Mouse (Mus musculus) gonadal fat pad, adult 2 months (tissue): ENCODE results near the gene Hspa1a. TPM values are rescaled to one million over a fixed set of nuclear protein-coding genes. Genes with fewer than 3 reads are reported as not detected.
"Not testable (repeated sequence)": the region's sequence is repeated elsewhere in the genome, so short reads cannot be mapped to it uniquely, and the experiment has no call there.

Experiments
- DNase-seq: peaks from one replicate; pipeline ENCODE4 v3.0.0-alpha.2; 2012; ENCODE audit warnings: low read depth
- polyA plus RNA-seq: library from polyadenylated mRNA; depleted of rRNA; stranded (reverse); fragments of >200 nt; gene quantifications from 2 replicates; pipeline ENCODE4 v1.2.3, GENCODE M21; 2012

Hspa1a gene
- polyA plus RNA-seq, 1 experiment, result 37.0 TPM

- DNase-seq, result not testable (repeated sequence)
These were observed 23.0 kb downstream of the Hspa1a start for GRCm38 (mm10) chr17:34948721-34949552.

- no peak for DNase-seq
These were observed 24.4 kb downstream of the Hspa1a start for GRCm38 (mm10) chr17:34947606-34948005.

GRCm38 (mm10) chr17:34946486-34947140, 25.3 kb downstream of the Hspa1a start:
- no peak for DNase-seq

- DNase-seq, result no peak
These were observed 27.6 kb downstream of the Hspa1a start for GRCm38 (mm10) chr17:34944362-34944761.

- no peak for DNase-seq
These were observed 28.7 kb downstream of the Hspa1a start for GRCm38 (mm10) chr17:34943128-34943815.

- no peak for DNase-seq
These were observed 30.5 kb downstream of the Hspa1a start for GRCm38 (mm10) chr17:34941344-34942041.

GRCm38 (mm10) chr17:34937960-34938505, 33.9 kb downstream of the Hspa1a start:
- no peak for DNase-seq

- DNase-seq, result no peak
These were observed 37.1 kb downstream of the Hspa1a start for GRCm38 (mm10) chr17:34934830-34935229.

GRCm38 (mm10) chr17:34934031-34934430, 37.9 kb downstream of the Hspa1a start:
- DNase-seq, result no peak

- DNase-seq, result no peak
These were observed 39.7 kb downstream of the Hspa1a start for GRCm38 (mm10) chr17:34932287-34932686.

- no peak for DNase-seq
These were observed 40.2 kb downstream of the Hspa1a start for GRCm38 (mm10) chr17:34931735-34932098.

- peak; percentile 85 for DNase-seq
These were observed 40.8 kb downstream of the Hspa1a start, which contains the start of gene Neu1 for GRCm38 (mm10) chr17:34931061-34931734. TSS of gene Neu1 (plus strand) at chr17:34931253.

GRCm38 (mm10) chr17:34928841-34929240, 43.1 kb downstream of the Hspa1a start:
- no peak for DNase-seq

GRCm38 (mm10) chr17:34927306-34928019, 44.5 kb downstream of the Hspa1a start:
- DNase-seq, result no peak

GRCm38 (mm10) chr17:34924258-34924657, 47.7 kb downstream of the Hspa1a start:
- DNase-seq, result no peak

GRCm38 (mm10) chr17:34922939-34923338, 49.0 kb downstream of the Hspa1a start:
- DNase-seq, result no peak
